Mouse (Mus musculus) ES-Bruce4 (cell line): ENCODE measurements around the gene Far1.

Source experiments
- CTCF ChIP-seq: IDR thresholded peaks from one replicate; pipeline ENCODE4 v1.8.1; 2011; ENCODE audit warnings: low read depth, low read length
- POLR2A ChIP-seq: IDR thresholded peaks from one replicate; pipeline ENCODE4 v1.8.1; 2011; ENCODE audit warnings: low read length; ENCODE audit not compliant: insufficient read depth

DNA sequence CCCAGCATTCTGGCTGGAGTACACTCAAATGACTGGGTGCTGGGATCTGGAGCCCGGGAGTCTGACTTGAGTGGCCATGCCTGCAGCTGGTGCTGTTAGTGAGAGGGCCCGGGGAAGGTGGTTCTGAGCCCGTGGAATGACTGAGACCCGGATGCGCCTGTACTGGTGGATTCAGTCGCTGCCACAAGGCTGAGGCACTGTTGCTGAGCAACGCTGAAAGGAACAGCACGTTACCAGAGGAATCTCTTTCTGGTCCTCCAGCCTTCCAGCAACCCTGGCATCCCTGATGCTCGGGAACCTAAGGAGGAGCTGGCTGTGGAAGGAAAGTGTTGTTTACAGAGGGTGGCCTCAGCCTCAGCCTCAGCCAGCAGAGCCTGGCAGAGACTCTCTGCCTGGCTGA, 106.1 kb downstream of the Far1 start:
- no peak for TF ChIP-seq CTCF
- TF ChIP-seq POLR2A: no peak
